Mouse (Mus musculus): ENCODE results near the gene 2010111I01Rik.

DNA sequence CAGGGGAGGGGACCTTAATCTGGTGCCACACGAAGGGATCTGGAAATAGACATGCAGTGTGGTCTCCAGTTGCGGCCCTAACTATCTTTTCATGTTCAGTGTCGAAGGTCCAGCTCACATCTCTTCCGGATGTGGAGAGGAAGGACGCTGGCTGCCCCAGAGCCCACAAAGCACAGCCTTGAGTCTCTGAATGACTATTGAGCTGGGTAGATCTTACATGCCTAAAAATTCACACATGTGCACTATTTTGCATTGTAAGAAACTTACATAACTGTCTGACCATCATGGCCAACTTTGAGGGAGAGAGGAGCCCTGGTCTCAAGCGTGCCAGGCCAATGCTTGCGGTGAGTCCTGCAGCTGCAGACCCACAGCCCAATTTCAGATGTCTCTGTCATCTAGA is 284.5 kb downstream of the 2010111I01Rik start:
- TF ChIP-seq POLR2A (IDR thresholded peaks at IDR 0.05; ENCODE audit: insufficient read depth, low read length) (no peak), CTCF (IDR thresholded peaks at IDR 0.05; ENCODE audit: low read depth, low read length) (no peak), EP300 (IDR thresholded peaks at IDR 0.05; ENCODE audit: insufficient read depth, low read depth, low read length) (no peak)
